Mouse (Mus musculus): Measurements from ENCODE around the gene Omt2a. TPM values are rescaled to one million over a fixed set of nuclear protein-coding genes. Genes with fewer than 3 reads are reported as not detected.

Omt2a gene
- total RNA-seq, 2 experiments from 2014 or later: not detected

Other genes with a start within 250 kb of the Omt2a start
- gene Fbxo9, start 205.7 kb downstream of the Omt2a start, total RNA-seq (2021): 10 to 100 TPM; 43.3 to 49.0 TPM
- gene Ick, start 205.6 kb downstream of the Omt2a start, total RNA-seq (2021): 1 to 10 TPM; 5.0 to 6.4 TPM
- 10 to 100 TPM; 10.3 to 22.8 TPM for gene Gsta4, start 132.0 kb downstream of the Omt2a start, total RNA-seq (2021)
- under 1 TPM in 1 of 2 experiments, not detected in 1; 0.33 TPM for gene Gsta1, start 84.1 kb downstream of the Omt2a start, total RNA-seq (2021)
- not detected for gene Gm3776, start 57.7 kb downstream of the Omt2a start, total RNA-seq (2021)
- not detected for gene Gm10639, start 24.9 kb downstream of the Omt2a start, total RNA-seq (2021)
- gene Omt2b, start 12.8 kb upstream of the Omt2a start, total RNA-seq (2021): not detected
- gene Gsta2, start 41.0 kb upstream of the Omt2a start, total RNA-seq (2021): not detected
- gene Dppa5a, start 53.4 kb upstream of the Omt2a start, total RNA-seq (2021): not detected
- not detected for gene Ooep, start 63.9 kb upstream of the Omt2a start, total RNA-seq (2021)
- not detected for gene Ddx43, start 81.0 kb upstream of the Omt2a start, total RNA-seq (2021)
- under 1 TPM; 0.08 to 0.11 TPM for gene Cgas, start 128.4 kb upstream of the Omt2a start, total RNA-seq (2021)
- gene Mto1, start 133.4 kb upstream of the Omt2a start, total RNA-seq (2021): 10 to 100 TPM; 19.8 to 22.0 TPM
- not detected for gene Gm17324, start 134.0 kb upstream of the Omt2a start, total RNA-seq (2021)
- gene Eef1a1, start 174.4 kb upstream of the Omt2a start, total RNA-seq (2021): 100 to 1,000 TPM; 390 to 557 TPM